Mouse (Mus musculus) mouse trophoblast stem cell (cell line): ENCODE results near the gene Cdh12.
"Not testable (repeated sequence)": the region's sequence is repeated elsewhere in the genome, so short reads cannot be mapped to it uniquely, and the experiment has no call there.

Experiments
- in situ Hi-C, 2 experiments: fragments of 300-500 bp; cut with MseI, MboI; formaldehyde crosslinking; loops; 2 replicates in 1 of 2; 3 replicates in 1 of 2; pipeline ENCODE4 v1.15.1; 2025

Cdh12 gene

GRCm38 (mm10) chr15:21109009-21109841 lies 660.2 kb downstream of the Cdh12 start:
- in situ Hi-C loops = no loop called here

DNA sequence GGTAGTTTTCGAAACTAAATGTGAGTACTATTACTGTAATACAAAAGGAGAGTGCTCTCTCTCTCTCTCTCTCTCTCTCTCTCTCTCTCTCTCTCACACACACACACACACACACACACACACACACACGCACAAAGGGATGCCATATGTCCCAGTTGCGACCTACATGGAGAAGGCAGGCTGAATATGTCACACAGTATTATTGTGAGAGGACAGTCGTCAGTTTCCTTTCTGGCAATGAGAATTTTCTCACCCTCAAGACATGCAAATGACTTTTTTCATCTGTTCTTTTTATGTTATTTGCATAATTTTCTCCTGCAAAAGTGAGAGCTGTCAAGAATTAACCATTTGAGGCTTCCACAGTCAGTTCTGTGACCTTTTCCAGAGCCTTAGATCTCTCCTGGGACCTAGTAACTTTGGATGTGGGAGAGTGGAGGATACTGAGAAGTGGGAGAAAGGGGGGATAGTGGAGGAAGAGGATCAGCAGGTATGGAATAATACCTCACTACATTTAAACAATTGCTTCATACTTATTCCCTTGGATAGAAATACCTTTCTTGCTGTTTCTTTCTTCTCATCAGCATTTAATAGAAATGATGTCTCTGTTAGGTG lies 660.9 kb downstream of the Cdh12 start:
- in situ Hi-C loops = no loop called here

GRCm38 (mm10) chr15:21110874-21111603 lies 662.0 kb downstream of the Cdh12 start:
- in situ Hi-C loops = no loop called here

DNA sequence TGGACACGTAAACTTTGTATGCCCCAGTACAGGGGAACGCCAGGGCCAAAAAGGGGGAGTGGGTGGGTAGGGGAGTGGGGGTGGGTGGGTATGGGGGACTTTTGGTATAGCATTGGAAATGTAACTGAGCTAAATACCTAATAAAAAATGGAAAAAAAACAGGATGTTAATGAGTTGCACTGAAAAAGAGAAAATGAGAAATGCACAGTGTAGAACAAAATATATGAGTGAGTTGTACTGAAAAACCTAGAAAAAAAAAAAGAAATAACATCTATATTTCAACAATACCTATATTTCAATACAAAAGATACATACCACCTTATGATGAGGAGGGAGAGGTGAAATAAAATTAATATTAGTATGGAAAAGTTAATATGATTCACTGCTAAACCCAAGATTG lies 665.7 kb downstream of the Cdh12 start:
- in situ Hi-C loops = not testable (repeated sequence)

DNA sequence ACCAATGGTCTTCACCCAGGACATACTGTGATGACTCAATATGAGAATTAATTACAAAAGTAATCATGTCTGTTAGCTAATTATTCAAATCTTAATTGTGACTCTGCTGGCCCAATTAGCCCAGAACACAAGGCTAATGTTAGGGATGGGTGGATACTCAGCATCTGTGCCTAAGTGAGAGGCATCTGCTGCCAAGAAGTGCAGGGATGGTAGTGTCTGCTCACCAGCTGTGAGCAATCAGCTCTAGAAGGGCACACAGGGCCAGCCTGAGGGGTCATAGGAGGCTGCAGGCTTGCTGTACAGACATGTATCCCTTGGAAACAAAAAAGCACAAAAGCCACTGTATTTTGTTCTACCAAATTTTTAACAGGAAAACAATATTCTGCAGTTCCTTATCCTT lies 681.6 kb downstream of the Cdh12 start:
- in situ Hi-C loops = no loop called here

DNA sequence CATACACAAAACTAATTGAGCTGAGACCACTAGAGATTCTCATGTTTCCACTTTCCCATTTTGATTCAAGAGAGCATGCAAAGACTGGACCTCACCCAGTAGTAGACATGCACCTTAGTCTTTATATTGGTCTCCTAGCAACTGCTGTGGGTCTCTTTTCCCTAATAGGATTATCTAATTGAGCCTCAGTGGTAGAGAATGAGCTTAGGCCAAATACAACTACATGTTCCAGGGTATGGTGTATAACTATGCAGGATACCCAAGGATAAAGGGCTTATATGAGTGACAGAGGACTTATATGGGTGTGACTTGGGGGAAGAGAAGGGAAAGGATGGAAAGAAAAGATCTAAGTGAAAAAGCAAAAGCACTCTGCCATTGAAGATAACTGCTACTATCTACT lies 683.9 kb downstream of the Cdh12 start:
- in situ Hi-C loops = no loop called here

DNA sequence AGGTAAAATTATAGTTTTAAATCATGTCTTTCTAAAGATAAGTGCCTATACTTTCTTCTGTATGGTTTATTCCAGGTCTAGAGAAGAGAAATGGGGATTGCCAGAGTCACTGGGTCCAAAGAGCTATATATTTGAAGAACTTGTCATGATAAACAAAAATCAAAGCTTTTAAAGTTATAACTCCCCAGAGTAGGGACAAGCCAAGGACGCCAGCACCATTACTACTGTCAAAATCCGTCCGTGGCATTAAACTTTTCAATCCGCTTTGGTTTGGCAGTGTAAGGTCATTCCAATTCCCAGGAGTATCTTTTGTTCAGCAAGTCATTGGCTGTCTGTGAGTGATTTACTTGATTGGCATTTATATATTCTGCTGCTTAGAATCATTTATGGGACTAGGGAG lies 697.8 kb downstream of the Cdh12 start:
- in situ Hi-C loops = no loop called here

DNA sequence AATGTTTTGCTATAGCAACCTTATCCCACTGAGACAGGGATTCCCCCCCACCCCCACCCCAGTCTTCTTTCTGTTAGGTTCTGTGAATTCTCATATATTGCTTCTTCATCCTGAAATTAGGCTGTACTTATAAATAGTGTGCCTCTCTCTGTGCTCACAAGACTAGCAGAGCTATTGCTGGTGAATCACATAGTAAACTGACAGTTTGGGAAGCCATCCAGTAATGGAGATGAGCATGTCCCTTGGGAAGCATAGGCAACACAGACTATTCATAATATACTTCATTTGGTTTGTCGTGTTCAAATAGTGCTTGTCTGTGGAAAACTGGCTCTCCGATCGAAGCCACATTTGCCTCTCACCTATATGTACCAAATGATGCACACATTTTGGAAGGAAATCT lies 704.5 kb downstream of the Cdh12 start:
- in situ Hi-C loops = no loop called here

GRCm38 (mm10) chr15:21179727-21180126 lies 730.7 kb downstream of the Cdh12 start:
- in situ Hi-C loops = no loop called here

DNA sequence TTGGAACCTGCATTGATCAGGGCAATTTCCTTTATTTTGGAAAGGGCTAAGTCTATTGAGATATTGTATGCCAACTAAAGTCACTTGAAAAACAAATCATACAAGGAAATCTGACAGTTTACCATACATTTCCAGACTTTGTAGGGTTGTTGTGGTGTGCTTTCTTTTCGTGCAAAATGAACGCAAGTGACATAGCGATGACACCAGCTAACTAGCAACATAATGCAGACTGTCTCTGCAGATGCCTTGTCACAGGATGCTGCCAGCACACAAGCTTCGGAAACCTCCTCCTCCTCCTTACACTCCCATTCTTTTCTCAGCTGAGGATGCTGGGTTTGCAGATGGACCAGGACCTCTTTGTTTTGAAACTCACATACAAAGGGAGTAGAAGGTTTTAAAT lies 731.1 kb downstream of the Cdh12 start:
- in situ Hi-C loops = no loop called here

GRCm38 (mm10) chr15:21185799-21186198 lies 736.7 kb downstream of the Cdh12 start:
- in situ Hi-C loops = no loop called here

GRCm38 (mm10) chr15:21210089-21210488 lies 761.0 kb downstream of the Cdh12 start:
- in situ Hi-C loops = not testable (repeated sequence)

- in situ Hi-C loops = no loop called here
Measured at GRCm38 (mm10) chr15:21223006-21223405, 773.9 kb downstream of the Cdh12 start.

DNA sequence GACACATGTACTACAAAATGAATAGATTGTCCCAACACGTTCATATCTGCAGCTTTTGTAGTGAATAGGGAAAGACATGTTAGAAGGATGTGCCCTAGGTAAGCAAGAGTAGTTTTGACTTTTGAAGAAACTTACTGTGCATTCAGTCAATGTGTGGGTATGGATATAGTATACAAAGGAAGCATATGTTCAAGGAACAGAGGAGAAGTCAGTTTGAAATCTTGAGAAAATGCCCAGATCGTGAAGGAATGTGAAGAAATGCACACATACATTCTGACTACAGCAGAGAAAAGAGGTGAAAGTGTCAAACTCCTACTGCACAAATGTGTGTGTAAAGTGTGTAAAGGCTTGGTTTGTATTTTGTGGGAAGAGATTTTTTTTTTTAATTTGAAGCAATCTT lies 812.3 kb downstream of the Cdh12 start:
- in situ Hi-C loops = no loop called here

DNA sequence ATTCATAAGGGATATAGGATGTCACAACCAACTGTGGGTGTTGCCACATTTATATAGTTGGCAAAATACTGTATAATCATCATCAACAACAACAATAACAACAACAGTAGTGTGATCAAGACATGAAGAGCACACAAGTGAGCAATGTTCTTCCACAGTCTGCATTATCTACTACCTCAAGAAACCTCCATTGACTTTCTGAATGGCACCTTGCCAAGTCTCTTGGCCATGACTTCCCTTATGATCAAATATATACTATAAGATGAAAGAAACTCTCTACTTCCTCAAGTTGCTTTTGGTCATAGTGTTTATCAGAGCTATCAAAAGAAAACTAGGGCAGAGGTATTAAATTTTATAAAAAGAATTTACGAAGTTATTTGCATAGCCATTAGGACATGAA lies 820.8 kb downstream of the Cdh12 start:
- in situ Hi-C loops = no loop called here

DNA sequence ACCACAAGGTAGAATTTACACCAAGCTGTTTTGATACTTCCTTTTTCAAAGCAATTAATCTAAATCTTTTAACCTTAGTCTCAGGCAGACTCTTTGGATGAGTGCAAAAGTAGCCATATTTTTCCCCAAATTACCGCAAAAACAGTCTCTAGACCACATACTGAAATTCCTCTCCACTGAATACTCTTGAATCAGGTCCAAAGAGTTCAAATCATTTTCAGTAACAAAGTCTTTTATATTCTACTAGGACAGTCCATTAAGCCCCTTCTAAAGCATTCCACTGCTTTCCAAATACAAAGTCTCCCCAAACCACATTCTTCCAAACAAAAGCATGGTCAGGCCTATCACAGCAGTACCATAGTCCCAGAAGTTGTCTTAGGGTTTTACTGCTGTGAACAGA lies 848.0 kb downstream of the Cdh12 start:
- in situ Hi-C loops = no loop called here

DNA sequence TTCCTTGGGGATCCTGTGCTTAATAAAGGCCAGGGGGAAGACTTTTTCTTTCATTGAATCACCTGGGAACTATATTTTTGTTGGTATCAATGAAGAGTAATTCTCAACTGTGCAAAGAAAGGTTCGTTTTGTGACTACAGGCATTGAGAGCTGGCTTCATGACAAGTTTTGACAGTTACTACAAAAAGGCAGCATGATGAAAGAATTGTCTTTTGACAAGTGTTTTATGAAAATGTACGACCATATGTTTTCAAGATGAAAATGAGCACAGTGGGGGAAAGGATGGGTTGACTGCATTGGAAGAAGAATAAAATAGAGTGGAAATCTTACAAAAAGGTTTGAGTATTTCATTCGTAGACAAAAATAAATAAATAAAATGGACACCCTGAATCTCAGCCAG lies 866.4 kb downstream of the Cdh12 start:
- in situ Hi-C loops = no loop called here

DNA sequence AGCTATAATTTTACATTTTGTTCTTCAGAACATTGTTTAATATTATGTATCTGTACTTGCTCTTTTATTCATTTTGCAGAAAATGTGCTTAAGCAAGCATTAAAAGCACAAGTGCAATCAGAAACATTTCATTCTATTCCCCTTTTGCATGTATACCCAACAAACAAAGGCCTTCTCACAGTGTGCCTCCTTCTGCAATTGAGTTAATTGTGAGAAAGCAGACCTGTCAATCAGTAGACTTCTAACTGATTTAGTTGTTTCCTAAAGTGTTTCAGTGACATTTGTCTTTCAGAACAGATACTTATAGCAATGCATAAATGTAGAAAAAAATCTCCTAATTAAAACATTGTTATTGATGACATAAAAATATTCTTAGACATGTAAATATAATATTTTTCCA lies 894.8 kb downstream of the Cdh12 start:
- in situ Hi-C loops = no loop called here

DNA sequence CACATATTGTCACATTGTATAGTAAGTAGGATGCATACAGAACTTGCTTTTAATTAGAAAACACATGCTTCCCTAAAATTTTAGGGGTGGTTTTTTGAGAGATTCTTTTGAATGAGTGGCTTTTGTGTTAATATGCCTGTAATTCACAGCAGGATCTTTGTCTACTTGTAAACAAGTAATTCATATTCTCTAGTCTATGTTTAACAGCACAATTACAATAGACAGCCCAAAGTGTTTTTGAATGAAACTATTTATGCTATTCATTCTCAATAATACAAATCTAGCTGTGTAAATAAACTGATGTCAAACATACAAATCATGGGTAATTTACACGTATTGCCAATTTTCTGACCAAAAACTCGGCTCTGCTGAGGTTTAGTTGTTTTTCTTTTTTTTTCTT lies 895.3 kb downstream of the Cdh12 start:
- in situ Hi-C loops = no loop called here

GRCm38 (mm10) chr15:21344749-21345148 lies 895.7 kb downstream of the Cdh12 start:
- in situ Hi-C loops = no loop called here

DNA sequence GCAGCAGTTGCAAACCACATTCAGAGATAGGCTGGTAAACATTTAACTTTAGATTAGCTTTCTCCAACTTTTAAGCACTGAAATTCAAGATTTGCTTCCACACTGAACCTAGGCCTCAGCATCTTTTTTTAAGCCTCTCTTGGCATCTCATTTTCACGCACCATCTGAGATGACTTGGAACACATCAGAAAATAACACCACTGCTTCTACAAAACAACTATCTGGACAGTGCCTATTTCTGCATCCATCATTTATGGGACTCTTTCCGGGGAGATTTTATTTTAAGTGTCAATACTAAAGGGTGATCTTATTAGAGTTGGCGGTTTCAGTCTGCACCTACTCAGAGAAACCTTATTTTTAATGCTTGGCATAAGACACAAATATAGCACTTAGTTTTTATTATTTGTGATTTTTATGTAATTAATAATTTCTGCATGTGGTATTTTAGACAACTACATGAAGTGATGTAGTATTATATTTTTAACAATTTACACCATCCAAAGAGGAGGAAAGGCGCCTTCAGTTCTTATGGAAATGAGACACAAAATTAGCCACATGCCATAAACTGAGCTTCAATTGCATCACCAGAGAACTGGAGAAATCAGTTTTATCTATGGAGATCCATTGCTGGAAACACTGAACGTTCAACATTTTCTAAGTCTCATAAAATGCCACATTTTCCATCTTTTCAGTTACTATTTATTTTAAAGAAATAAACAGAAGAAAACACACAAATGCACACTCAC lies 906.5 kb downstream of the Cdh12 start:
- in situ Hi-C loops = no loop called here

GRCm38 (mm10) chr15:21366366-21366765 lies 917.3 kb downstream of the Cdh12 start:
- in situ Hi-C loops = no loop called here
